Mouse (Mus musculus): ENCODE measurements around the gene Zbtb38.
"Not testable (repeated sequence)": the region's sequence is repeated elsewhere in the genome, so short reads cannot be mapped to it uniquely, and the experiment has no call there.

Gene Zbtb38

DNA sequence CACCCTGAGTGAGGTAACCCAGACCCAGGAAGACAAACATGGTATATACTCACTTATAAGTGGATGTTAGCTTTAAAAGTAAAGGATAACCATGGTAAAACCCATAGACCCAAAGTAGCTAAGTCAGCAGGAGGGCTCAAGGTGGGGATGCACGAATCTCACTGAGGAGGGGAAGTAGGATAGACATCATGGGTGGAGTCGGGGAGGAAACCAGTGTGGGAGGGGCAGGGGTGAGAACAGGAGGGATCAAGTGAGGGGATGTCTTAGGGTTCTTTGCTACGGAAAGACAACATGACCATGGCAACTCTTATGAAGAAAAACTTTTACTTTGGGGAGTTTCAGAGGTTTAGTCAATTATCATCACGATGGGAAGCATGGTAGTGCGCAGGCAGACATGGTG, 74.0 kb downstream of the Zbtb38 start:
- DNase-seq: no peak

DNA sequence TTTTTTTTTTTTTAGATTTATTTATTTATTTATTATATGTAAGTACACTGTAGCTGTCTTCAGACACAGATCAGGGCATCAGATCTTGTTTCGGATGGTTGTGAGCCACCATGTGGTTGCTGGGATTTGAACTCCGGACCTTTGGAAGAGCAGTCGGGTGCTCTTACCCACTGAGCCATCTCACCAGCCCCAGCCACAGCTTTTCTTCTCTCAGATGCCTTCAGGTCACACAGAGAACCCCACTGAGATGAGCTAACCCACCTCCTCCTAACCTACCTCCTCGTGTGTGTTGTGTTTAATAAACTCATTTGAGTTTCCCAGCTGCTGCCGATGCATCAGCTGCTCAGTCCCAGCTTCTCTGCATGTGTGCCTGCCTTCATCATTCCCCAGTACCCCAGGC, 74.9 kb downstream of the Zbtb38 start:
- not testable (repeated sequence) for DNase-seq

DNA sequence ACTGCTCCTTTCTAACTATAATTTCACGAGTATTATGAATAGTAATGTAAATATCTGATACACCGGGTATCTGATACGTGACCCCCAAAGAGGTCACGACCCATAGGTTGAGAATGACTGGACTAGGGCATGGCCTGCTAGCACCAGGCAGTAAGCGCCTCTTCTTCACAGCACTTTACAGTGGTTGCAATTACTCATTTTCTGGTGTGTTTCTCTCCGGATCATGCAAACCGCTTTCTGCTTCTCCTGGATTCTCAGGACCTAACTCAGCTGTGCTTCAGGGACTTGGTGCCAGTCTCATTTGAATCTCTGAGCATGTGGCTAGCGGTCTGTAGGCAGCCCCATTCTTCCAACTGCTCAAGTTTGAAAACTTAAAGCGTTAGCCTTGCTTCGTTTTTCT, 76.0 kb downstream of the Zbtb38 start:
- no peak for DNase-seq

DNA sequence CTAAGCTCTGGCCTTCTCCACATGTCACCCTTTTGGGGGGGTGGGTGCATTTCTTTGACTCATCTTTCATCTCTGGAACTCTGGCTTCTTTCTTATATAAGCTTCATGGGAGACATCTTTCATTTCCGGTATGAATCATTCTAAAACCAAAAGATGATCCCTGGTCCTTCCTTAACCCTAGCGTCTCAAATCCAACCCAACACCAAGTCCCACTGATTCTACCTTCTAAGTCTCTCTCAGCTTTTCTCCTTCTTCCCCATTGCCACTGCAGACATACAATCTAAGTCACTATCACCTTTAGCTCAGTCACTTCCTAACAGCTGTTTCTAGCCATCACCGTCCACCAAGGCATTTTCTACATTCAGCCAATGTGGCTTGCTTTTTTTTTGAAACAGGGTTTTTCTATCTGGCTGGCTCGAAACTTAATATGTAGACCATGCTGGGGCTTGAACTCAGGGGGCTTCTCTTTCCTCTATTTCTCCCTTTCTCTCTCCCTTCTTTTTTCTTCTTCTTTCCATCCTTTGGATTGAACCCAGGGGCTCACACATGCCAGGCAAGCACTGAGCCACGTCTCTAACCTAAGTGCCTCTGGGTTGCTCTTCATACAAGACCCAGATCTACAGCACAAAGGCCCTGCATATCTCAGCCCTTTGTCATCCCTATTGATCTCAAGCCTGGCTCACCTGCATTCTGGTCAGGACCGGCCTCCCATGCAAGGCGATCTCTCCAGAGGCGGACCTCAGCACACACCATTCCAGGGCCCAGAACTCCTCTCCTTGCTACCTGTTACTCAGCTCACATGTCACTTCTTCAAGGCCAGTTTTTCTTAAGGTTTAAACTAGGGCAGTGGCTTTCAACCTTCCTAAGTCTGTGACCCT, 76.6 kb downstream of the Zbtb38 start:
- no peak for DNase-seq

DNA sequence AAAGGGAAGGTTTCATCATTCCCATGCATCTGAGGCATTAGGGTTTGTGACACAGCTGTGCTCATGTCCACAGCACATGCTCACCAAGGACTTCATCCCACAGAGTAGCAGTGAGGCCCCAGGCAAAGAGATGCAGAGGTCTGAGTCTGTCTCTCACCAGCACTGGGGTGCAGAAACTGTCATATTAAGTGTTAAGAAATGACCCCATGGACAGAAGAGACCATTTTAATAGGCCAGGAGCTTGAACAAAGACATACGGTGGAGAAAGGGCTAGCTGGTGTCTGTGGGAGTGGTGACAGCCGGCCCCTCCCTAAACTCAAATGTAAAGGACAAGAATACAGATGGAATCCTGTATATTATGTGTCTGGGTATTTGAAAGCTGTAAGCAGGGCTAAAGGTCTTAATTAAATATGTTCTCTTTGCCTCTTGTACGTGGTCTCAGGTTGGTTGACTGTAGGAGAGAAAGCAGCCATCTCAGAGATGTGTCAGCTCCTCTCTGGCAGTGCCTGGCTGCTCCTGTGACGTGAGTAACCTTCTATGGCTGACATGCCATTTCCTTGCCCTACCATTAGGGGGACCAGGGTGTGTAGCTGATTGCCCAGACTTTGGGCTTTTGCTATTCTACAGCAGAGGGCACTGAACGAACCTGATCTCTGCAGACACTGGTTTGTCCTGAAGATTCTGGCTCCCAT, 77.4 kb downstream of the Zbtb38 start:
- DNase-seq: peak; percentile 59

DNA sequence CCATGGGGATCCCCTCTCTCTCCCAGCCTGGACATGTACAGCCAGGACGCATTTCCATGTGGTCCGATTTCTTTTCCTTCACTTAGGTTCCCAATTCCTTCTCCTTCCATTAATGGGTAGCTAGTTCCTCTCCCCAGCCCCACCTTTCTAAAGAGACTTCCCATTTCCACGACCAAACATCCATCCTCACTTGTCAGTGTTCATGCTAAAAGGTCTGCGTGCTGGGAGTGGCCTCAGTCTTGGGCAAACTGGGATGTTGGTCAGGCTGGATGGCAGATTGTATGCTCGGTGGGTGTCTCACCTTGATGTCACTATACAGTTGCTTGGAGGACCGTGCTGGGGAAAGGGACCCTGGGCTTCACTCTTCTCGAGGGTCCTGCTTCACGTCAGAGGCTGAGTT, 78.3 kb downstream of the Zbtb38 start:
- no peak for DNase-seq

DNA sequence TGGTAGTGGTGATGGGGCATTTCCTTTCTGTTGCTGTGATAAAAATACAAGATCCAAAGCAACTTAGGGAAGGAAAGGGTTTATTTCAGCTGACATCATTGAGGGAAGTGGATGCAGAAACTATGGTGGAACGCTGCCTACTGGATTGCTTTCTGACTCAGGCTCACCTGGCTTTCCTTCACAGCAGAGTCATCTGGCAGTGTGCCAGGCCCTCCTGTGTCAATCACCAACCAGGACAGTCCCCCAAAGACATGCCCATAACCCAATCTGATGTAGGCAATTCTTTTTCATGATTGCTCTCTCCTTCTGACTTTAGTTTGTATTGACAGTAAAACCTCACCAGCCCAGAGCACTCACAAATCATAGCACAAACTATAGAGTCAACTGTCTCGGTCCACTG, 80.2 kb downstream of the Zbtb38 start:
- DNase-seq: no peak

DNA sequence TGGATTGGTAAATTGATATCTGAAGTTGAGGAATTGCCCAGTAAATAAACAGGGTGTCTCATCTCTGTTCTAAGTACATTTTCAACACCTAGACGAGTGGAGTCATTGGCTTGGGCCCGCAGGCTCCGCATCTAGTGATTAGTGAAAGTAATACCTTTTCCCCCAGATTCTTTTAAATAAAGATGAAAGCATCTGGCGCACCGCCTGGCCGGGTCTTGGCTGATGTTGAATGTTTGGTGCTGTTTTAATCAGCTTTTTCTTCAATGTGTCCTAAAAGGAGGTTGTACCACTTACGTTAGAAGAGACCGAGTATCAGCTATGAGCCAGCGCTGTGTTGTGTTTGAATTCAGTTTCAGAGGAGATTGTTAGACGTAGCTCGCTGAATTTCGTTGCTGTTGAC, 81.4 kb downstream of the Zbtb38 start:
- no peak for DNase-seq

DNA sequence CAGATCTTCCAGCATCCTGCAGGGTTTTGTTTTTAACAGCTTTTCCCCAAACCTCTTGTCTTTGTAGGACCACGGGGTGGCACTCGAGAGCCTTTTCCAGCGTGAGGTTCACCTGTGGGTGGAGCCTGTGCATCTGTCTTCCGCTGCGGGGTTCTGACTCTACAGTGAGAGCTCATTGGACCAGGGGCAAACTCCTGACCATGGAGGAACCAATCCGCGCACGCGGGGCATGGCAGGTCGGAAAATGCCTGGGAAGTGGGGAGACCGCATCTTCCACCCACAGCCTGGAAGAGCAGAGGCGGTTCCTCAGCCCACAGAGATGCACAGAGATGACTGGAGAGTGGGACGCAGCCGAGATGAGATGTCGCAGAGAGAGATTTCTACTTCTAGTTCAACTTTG, 82.8 kb downstream of the Zbtb38 start:
- DNase-seq: peak; percentile 95

DNA sequence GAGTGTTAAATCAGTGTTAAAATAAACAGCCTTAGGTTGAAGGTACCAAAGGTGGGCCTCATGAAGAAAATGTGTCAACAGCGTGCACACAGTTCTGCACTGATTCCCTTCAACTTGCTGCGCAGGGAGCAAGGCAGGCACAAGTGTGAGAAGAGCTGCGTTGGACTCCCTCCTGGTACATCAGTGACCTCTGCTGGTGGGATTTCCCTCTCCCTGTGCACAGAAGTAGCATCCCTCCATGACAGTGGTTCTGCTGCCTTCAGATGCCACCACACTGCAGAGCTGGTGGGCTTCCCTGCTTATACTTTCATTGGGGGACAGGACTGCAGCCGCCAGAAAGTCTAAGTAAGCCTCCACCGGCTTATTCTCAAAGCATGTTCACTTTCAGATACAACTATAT, 84.0 kb downstream of the Zbtb38 start:
- peak; percentile 73 for DNase-seq

DNA sequence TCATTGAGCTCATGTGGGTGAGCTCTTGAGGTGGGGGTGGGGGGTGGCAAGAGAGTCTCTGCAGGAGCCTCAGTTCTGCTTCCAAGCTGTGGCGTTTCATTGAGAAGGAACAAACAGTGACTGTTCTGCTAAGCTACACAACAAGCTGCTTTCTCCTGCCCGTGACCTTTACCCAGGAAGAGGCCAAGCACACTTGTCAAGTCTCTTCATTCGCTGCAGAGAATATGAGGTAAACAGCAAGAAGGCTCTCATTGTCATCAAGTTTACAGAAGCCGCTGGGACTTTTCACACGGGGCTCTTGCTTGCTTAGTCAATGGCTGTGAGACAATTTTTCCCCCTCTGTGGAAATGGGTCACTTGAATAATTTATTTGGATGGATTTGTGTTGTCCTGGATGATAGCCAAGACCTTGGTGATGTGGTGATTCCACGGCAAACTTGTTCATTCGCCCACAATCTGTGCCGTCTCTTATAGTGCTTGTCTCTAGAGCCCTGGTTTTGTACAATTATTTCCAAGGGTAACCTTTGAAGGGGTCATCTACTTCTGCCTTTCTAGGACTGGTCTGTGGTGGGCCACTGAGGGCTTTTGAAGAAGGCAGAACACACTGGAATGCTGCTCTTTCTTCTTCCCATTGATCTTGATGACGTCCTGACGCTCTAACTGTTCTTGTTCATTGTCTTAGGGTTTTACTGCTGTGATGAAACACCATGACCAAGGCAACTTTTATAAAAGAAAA, 92.0 kb downstream of the Zbtb38 start:
- no peak for DNase-seq

DNA sequence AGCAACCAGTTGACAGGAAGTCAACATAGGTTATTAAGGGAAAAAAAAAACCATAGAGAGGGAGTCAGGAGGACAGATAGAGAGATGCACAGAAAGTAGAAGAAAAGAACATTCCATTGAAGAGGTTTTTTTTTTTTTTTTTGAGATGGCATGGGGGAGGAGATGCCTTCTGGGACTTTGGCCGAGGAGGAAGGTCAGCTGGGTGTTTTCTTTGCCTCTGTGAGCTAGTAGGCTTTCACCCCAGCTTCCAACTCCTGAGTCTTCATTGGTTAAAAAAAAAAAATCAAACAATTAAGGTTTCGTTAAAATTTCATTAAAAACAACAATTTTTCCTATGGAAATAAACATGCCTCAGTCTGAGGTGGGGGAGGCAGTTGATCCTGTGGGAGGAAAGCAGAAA, 92.8 kb downstream of the Zbtb38 start:
- DNase-seq: no peak

DNA sequence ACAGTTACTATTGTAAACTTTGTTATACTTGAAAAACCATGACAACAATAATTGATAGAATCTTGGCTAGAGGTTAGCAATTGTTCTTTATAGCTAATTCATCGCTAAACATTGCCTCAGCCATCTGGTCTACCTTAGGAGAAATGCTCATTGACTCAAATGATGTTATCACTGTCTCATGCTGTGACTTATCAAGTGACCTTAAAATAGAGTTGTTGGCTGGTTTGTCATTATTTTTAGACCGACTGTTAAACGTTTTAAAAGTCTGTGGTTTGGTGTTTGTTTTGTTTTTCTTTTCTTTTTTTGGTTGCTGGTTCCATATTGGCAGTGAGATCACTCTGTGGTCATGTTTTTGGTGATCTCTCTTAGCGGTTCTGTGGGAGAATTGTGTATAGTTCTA, 99.1 kb downstream of the Zbtb38 start:
- no peak for DNase-seq

DNA sequence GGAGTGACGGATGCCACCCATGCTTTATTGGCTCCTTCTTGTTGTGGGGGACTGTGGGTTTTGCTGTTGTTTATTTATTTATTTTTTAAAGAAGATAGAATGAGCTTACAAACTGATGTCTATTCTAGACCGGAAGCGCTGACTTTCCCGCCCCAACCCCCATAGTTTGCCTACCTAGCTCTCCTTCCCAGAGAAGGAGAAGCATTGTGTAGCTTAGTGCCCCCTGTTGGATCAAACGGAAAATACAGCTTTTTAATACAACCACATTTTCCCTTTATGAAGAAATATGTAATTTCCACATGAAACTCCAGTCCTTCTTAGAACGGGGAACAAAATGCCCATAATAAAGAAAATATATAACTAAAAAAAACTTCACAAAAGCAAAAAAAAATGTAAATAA, 99.9 kb downstream of the Zbtb38 start:
- peak; percentile 33 for DNase-seq

DNA sequence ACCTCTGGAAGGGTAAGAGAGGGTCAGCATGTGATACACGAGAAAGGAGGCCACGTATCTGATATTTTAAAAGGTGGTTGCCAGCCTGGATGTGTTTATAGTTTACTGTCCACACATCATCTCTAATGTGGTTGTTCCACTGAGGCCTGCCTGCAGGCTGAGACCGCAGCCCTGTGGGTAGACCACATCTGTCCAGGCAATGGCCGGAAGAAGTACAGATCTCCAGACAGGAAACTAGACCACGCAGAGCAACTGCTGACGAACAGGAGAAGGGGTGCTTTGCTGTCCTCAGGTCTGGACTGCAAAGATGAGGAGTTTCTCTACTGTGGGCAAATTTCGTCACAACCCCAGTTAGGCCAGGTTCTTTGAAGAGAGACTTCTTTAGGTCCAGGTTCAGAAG, 101.8 kb downstream of the Zbtb38 start:
- DNase-seq: no peak

DNA sequence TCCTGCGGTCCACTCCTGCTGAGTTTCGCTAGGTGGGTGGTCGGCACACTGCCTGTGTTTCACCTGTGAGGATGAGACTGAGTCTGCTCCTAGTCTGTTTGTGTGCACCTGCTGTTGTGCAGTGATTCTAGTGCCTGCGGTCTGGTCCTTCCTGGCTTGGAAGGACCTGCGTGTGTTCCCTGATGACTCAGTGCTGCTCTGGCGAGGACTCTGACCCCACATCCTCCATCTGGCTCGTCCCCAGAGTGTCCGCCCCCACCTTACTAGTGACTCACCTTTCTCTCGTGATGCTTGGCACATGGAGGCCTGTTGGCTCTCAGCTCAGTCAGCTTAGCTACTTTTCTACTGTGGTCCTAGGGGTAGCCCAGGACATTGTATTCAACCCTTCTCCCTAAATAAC, 102.7 kb downstream of the Zbtb38 start:
- no peak for DNase-seq

DNA sequence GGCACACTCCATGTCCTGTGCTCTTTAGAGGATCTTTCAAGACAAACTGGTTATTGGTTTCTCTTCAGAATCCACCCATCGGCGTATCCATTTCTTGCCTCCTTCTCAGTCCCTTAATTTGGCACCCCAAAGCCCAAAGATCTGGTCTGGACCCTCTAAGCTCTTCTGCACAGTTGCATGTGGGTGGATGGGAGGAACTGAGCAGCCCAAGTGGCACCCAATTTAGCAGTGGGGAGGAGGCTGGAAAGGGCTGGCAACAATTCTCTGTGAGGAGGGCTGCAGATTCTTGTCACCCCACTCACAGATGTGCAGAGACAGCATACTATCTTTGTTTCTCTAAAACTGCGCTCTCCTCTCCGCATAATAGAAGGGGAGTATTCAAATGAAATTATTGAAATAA, 103.3 kb downstream of the Zbtb38 start:
- DNase-seq: no peak

DNA sequence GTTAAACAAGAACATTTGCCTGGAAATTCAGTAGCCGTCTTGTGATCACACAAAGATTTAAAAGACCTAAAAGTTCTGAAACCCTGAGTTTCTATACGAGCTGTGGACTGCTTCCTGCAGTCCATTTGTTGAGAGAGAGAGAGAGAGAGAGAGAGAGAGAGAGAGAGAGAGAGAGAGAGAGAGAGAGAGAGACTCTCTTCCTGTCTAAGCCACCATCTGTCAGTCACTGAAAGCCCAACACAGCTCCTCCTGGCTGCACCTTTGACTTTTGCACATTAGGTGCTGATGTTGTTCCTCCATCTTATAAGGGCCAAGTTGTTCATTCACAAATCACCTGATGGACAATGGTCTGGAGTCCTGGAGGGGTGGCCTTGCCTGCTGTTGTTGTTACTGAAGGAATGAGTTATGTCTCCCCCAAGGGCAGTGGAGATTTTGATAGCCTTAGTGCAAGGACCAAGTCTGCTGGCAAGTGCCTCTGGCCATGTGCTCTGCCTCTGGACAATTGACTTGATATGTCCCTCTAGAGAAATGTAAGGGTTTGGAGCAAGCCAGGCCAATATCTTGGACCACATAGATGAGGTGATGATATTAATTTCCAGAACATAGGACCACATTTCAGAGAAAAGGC, 105.8 kb downstream of the Zbtb38 start:
- no peak for DNase-seq

DNA sequence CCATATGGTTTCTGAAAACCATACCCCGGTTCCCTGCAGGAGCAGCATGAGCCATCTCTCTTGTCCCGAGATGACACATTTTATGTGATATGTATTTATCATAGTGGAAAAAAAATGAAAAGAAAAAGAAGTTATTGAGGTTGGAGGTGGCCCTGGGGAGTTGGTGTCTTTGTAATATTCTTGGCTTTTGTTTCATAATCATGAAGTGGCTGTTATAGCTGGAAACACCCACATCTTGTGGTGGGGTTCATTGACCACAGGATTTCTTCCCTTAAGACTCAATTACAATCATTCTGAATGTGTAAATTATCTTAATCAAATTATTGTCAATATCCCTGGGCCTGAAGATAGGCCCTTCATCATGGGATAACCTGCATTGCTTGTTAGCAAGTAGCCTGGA, 107.8 kb downstream of the Zbtb38 start:
- no peak for DNase-seq

DNA sequence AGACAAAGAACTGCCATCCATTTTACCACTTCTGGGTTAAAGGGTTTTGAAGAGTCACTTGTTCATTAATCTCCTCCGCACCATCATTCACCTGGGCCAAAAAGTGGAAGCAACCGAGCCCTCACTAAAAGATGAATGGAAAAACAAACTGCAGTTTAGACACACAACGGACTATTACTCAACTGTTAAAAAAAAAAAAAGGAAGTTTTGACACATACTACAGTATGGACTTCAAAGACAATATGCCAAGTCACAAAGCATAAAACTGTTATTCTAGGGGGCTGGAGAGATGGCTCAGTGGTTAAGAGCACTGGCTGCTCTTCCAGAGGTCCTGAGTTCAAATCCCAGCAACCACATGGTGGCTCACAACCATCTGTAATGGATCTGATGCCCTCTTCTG, 108.6 kb downstream of the Zbtb38 start:
- DNase-seq: not testable (repeated sequence)

DNA sequence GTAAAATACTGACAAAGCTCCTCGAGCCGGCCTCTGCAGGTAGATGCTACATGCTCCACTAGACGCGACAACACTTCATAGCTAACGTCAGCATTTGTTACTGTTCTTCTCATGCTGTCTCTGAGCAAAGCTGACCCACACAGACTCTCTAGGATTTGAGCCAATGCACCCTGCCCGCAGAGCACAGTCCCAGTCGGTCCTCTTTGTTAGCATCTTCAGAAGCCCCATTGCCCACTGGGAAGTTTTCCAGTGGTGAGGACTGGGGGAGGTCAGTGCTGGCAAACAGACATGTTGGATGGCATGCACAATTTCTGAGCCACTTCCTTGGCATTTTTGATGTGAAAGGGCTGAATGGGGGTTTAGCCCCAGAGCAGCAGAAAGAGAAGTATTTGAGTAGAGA, 113.2 kb downstream of the Zbtb38 start:
- DNase-seq: no peak

DNA sequence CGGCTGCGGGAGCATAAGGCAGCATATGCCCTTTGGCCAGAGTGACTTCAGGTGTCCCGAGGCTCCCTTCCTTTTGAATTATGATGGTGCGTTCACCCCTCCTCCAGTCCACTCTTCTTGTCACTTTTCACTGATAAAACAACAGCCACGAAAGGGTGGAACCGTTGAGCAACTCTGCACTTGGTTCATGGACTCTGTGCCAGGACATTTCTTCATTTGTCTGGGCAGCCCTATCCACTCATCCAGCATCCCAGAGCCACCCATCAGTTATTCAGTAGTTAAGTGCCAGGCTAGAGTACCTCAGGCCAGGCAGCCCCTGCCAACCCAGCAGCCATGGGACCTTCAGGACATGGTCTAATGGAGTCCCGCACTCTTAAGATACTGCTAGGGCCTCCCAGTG, 114.1 kb downstream of the Zbtb38 start:
- DNase-seq: peak; percentile 14

DNA sequence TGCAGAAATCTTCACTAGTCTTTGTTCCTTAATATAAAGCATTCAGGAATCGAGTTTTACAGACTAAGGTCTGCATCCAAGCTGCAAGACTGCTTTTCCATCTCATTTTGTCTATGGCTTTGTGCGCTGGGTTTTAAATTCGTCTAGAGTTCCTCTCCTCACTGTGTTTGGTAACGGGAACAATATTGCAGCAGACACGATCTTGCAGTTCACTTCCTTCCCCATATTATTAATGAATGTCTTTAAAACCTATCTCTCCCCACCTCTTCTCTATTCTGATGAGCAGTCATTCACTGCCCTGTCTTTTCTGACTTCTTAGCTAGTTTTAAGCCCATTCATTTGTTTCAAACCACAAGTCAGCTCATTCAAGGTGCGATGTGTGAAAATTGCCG, 115.5 kb downstream of the Zbtb38 start:
- DNase-seq: no peak
